Comparison of ENCODE assay signal across 9 mouse cellular contexts in genomic region chr5:113162699-113163098, GRCm38 (mm10). TPM values are rescaled to one million over a fixed set of nuclear protein-coding genes. Genes with fewer than 3 reads are reported as not detected.
DNase-seq lines count a peak whose midpoint lies in the region; ATAC-seq and TF ChIP-seq lines count a peak whose summit lies in the region.
"Had no signal": no experiment of that assay in that cellular context is flagged by ENCODE, and none has a peak within 500 bp of the region (broad histone marks: within the 10 kb centered on the region; RNA-seq: fewer than 3 reads in every experiment).

No protein-coding gene starts in this region.

- TF ChIP-seq CTCF in hindbrain, postnatal 0 days (IDR thresholded peaks at IDR 0.05; ENCODE audit: low read depth) = no peak

- no peaks in the 10 kb centered on the region for H3K36me3 ChIP-seq in kidney, embryonic 15.5 days
- no peaks in the 10 kb centered on the region for H3K36me3 ChIP-seq in embryonic facial prominence, embryonic 11.5 days (replicated peaks; ENCODE audit: control insufficient read depth, insufficient read depth, low read depth, low read length)
- H3K36me3 ChIP-seq in hindbrain, postnatal 0 days (ENCODE audit: insufficient read depth, low read length) = no peaks in the 10 kb centered on the region
- no peaks in the 10 kb centered on the region for H3K36me3 ChIP-seq in midbrain, embryonic 15.5 days (replicated peaks)

- H3K27me3 ChIP-seq in kidney, embryonic 15.5 days = no peaks in the 10 kb centered on the region
- no peaks in the 10 kb centered on the region for H3K27me3 ChIP-seq in embryonic facial prominence, embryonic 11.5 days (ENCODE audit: control insufficient read depth, insufficient read depth, low read length)
- H3K27me3 ChIP-seq in hindbrain, postnatal 0 days (ENCODE audit: insufficient read depth, low read length) = no peaks in the 10 kb centered on the region
- H3K27me3 ChIP-seq in midbrain, embryonic 15.5 days (replicated peaks) = no peaks in the 10 kb centered on the region

- 13% methylated on average over 9 of the region's 9 CpGs for whole genome bisulfite sequencing in kidney, embryonic 15.5 days
- 17% methylated on average over 8 of the region's 9 CpGs for WGBS in embryonic facial prominence, embryonic 11.5 days
- WGBS in hindbrain, postnatal 0 days = 12% methylated on average over 9 of the region's 9 CpGs
- WGBS in midbrain, embryonic 15.5 days = 21% methylated on average over 9 of the region's 9 CpGs

- H3K27ac ChIP-seq in kidney, embryonic 15.5 days = no peak overlapping the region
- no peak overlapping the region for H3K27ac ChIP-seq in embryonic facial prominence, embryonic 11.5 days (replicated peaks; ENCODE audit: low read depth, low read length)
- H3K27ac ChIP-seq in hindbrain, postnatal 0 days = no peak overlapping the region
- H3K27ac ChIP-seq in midbrain, embryonic 15.5 days = no peak overlapping the region

- no peak for ATAC-seq in kidney, embryonic 15.5 days (replicated peaks; ENCODE audit: low FRiP score)
- ATAC-seq in embryonic facial prominence, embryonic 11.5 days (replicated peaks; ENCODE audit: insufficient number of reproducible peaks, low FRiP score, low TSS enrichment, low read depth) = no peak
- ATAC-seq in hindbrain, postnatal 0 days = no peak
- no peak for ATAC-seq in midbrain, embryonic 15.5 days (replicated peaks)

- H3K4me3 ChIP-seq in kidney, embryonic 15.5 days (replicated peaks) = peak overlapping the region; percentile 36
- H3K4me3 ChIP-seq in embryonic facial prominence, embryonic 11.5 days (ENCODE audit: low read depth, low read length) = peak overlapping the region; percentile 19
- peak overlapping the region; percentile 13 for H3K4me3 ChIP-seq in hindbrain, postnatal 0 days (ENCODE audit: low read length)
- H3K4me3 ChIP-seq in midbrain, embryonic 15.5 days = 0 out of 2 replicates have a peak overlapping the region, but pooled peaks have one; percentile 6

- H3K4me1 ChIP-seq in kidney, embryonic 15.5 days = peaks cover 73% of the 10 kb centered on the region
- peaks cover 14% of the 10 kb centered on the region for H3K4me1 ChIP-seq in embryonic facial prominence, embryonic 11.5 days (ENCODE audit: control insufficient read depth, insufficient read depth, low read length)
- peaks cover 6% of the 10 kb centered on the region for H3K4me1 ChIP-seq in hindbrain, postnatal 0 days (ENCODE audit: insufficient read depth, low read length)
- H3K4me1 ChIP-seq in midbrain, embryonic 15.5 days = peaks cover 22% of the 10 kb centered on the region

- H3K9me3 ChIP-seq in kidney, embryonic 15.5 days (replicated peaks) = no peaks in the 10 kb centered on the region
- H3K9me3 ChIP-seq in embryonic facial prominence, embryonic 11.5 days (replicated peaks; ENCODE audit: control insufficient read depth, low read length) = no peaks in the 10 kb centered on the region
- no peaks in the 10 kb centered on the region for H3K9me3 ChIP-seq in hindbrain, postnatal 0 days (ENCODE audit: low read length)
- no peaks in the 10 kb centered on the region for H3K9me3 ChIP-seq in midbrain, embryonic 15.5 days

- no peak for DNase-seq in kidney, adult 9 months
- no peak for DNase-seq in embryonic facial prominence, embryonic 11.5 days (ENCODE audit: low spot score)
- DNase-seq in hindbrain, postnatal 0 days (ENCODE audit: low spot score) = peak; percentile 23
- no peak for DNase-seq in urinary bladder, postnatal 4 days (ENCODE audit: low spot score in 2 of 2)
- DNase-seq in thymus, postnatal 14 days = no peak
- DNase-seq in gastrocnemius, postnatal 4 days (ENCODE audit: low spot score in 2 of 2) = no peak
- DNase-seq: cerebellum, adult 8-10 months had no signal

- H3K4me2 ChIP-seq in kidney, embryonic 15.5 days = peak overlapping the region; percentile 60
- peak overlapping the region; percentile 58 for H3K4me2 ChIP-seq in embryonic facial prominence, embryonic 11.5 days (ENCODE audit: low read depth, low read length)
- H3K4me2 ChIP-seq in hindbrain, postnatal 0 days (ENCODE audit: low read depth, low read length) = peak overlapping the region; percentile 49
- H3K4me2 ChIP-seq in midbrain, embryonic 15.5 days = peak overlapping the region; percentile 28

- H3K9ac ChIP-seq in kidney, embryonic 15.5 days = 0 out of 2 replicates have a peak overlapping the region, but pooled peaks have one; percentile 17
- H3K9ac ChIP-seq in embryonic facial prominence, embryonic 11.5 days (replicated peaks; ENCODE audit: low read length) = peak overlapping the region; percentile 32
- no peak overlapping the region; the same call in 1 of the 2 replicates for H3K9ac ChIP-seq in hindbrain, postnatal 0 days (replicated peaks; ENCODE audit: low read length)
- no peak overlapping the region for H3K9ac ChIP-seq in midbrain, embryonic 15.5 days

RNA-seq across cellular contexts. Expression of gene 2900026A02Rik, which starts 58.3 kb away (rescaled TPM):
- polyA plus RNA-seq in kidney, embryonic 15.5 days (2015; fragmentation: Nextera tagmentation; extraction: Ambion mirVana) = 7.0 and 7.5 TPM in 2 replicates
- 1.4 and 1.7 TPM in 2 replicates for polyA plus RNA-seq in embryonic facial prominence, embryonic 11.5 days (2014; fragmentation: Nextera tagmentation; extraction: Ambion mirVana)
- 9.2 and 10.6 TPM in 2 replicates for total RNA-seq in hindbrain, postnatal 0 days (2014; rRNA removed)
- 2.5 and 3.1 TPM in 2 replicates for polyA plus RNA-seq in hindbrain, postnatal 0 days (2015; fragmentation: Nextera tagmentation; extraction: Ambion mirVana)
- 3.9 TPM in 2 replicates for polyA plus RNA-seq in midbrain, embryonic 15.5 days (2015; fragmentation: Nextera tagmentation; extraction: Ambion mirVana)
- 10 to 100 TPM; 50.3 to 50.7 TPM for total RNA-seq in gastrocnemius, postnatal 4 days (2021)

Comparison
In these comparisons a context has a peak if more than half of its experiments do, and no peak if none do; other contexts are left out.
1. H3K9ac ChIP-seq: peak in kidney, embryonic 15.5 days (single experiment) and embryonic facial prominence, embryonic 11.5 days (single experiment); none in hindbrain, postnatal 0 days (single experiment) and midbrain, embryonic 15.5 days (single experiment).
2. Peak in every context shown above with its lines, with median percentiles within 50 percentile points of each other: H3K4me2 ChIP-seq and H3K4me3 ChIP-seq.